Mouse (Mus musculus): ENCODE measurements around the gene Zfp580.
A peak's percentile ranks its signal among the peaks of the same experiment; 100 is the strongest.

The Zfp580 gene

DNA sequence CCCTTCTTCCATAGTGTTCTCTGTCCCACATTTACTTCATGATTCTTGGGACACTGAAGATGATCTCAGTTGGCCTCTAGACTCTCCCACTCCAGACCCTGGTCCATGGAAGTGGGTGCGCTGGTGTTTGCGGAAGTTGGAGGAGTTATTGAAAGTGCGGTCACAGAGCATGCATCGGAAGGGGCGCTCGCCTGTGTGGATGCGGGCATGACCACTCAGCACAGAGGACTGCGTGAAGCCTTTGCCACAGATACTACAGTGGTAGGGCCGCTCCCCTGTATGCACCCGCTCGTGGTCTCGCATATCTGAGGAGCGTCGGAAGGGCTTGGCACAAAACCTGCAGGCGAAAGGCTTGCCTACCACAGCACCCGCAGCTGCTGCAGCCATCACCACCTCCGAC, 15.7 kb upstream of the Zfp580 start:
- no peak for DNase-seq (ENCODE audit: low spot score in 2 of 2)

DNA sequence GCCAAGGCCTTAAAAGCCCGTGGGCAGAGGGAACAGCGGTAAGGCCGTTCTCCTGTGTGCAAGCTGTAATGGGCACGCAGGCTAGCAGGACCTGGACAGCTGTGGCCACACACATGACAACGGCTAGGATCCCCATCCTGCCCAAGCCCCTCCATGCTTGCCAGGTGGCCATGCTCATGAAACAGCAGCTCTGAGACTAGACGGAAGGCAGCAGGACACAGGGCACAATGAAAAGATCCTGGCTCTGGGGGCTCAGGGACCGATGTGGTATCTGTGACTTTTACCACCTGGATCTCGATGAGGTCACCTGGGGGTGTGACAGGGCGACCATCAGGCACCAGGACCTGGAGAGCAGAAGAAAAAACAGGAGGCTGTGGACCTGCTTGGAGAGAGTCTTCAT, 15.2 kb upstream of the Zfp580 start:
- no peak for DNase-seq (ENCODE audit: low spot score in 2 of 2)

DNA sequence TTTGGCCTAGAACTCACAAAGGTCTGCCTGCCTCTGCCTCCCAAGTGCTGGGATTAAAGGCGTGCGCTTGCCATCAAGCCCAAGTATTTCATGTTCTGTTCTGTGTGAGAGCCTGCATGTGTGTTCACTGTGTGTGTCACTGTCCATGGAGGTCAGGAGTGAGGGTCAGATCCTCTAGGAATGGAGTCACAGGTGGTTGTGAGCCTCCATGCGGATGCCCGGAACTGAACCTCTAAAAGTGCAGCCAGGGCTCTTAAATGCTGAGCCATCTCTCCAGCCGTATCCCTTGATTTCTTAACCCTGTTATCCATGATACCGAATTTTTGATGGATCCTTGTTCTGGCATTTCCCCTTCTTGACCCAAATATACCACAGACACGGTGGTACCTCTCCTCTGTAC, 14.3 kb upstream of the Zfp580 start:
- no peak for DNase-seq (ENCODE audit: low spot score in 2 of 2)

DNA sequence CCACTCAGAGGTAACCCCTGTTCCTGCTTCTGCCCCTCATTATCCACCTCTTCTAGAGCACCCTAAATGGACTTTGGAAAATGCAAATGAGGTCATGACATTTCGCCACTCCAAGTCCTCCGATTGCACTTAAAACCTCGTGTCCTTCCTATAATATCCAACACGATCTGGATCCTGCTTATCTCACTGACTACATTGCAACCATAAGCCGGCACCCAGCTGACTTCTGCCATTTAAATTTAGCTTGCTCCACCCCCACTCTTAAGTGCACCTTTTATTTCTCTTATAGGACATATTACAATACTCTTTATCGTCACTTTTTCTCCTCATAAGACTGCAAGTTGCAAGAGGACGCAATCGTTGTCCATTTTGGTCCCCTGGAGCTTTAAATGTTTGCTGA, 13.9 kb upstream of the Zfp580 start:
- no peak for DNase-seq (ENCODE audit: low spot score in 2 of 2)

DNA sequence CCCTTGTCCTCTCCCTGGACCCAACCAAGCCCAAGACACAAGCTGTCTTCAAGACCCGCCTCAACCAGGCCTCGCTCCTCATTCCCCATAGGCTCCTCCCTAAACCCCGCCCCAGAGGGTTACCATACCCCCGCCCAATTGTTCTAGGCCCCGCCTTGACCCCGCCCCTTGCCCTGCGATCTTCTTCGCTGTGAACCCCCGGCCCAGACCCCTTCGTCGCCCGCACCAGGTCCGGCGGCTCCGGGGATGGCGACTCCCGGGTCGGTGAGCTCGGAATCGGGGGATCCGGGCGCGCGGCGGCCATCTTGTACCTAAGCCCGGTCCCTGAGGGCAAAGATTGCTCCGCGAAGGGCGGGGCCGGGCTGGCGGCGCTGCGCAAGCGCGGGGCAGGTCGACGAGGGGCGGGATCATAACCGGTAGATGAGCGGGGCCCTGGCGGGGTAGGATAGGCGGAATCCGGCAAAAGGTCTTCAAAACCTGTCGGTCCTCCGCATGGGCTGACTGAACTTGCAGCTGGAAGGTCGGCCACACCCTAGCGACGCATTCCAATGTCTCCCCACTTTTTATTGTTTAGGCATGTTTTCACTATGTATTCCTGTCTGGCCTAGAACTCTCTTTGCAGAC, 13.1 kb upstream of the Zfp580 start, which contains the start of gene Zfp784:
Zfp784 (minus strand) TSS at position 338 of the 624 bp plus-strand sequence.
- peak; percentile 91 to 95 for DNase-seq (ENCODE audit: low spot score in 2 of 2)

DNA sequence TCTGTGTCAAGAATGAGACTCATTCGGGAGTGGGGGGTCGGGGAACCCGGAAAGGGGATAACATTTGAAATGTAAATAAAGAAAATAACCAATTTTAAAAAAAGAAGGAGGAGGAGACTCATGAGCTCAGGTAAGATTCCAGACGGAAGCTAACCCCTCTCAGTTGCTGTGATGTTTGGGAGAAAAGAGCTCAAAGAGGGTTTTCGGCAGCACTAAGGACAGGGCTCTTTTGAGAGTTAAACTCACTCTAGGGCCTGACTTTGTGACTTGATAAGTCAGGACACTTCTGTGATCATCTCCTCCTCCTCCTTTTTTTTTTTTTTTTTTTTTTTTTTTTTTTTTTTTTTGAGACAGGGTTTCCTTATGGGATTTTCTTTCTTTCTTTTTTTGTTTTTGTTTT, 12.4 kb upstream of the Zfp580 start:
- DNase-seq (ENCODE audit: low spot score in 2 of 2), result no peak

DNA sequence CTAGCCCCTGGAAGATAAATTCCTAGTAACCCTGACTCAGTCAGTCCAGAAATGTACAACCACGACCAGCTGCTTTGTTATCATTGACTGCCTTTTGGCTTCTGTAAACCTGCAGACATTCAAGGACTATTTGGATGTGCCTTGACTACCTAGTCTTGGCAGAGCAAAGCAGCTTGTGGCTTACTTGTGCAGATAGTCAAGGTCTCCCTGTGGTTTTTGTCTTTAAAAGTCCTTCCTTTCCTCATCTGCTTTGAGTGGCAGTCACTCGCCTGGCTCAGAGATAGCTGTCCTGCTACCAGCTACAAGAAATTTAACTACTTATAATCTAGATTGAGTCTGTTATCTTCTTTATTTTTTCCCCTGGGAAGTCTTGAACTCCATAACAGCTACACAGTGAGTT, 6.4 kb upstream of the Zfp580 start:
- DNase-seq (ENCODE audit: low spot score in 2 of 2), result no peak

DNA sequence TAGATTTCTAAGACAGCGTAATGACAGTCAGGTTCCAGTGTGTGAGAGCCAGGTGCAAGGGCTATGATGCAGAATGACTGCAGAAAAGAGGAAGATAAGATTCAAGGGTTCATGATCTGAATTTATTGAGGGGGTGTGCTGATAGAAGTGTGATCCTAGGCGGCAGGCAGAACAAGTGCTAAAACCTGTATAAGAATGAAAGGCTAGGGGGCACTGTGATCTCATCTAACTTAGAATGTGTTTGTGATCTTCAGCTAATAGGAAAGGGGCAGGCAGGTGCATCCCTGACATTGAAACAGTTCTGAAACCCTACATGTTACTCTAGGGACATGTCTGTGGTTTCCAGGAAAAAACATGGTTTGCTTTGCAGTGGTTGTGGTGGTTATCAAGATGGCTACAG, 5.2 kb upstream of the Zfp580 start:
- DNase-seq (ENCODE audit: low spot score in 2 of 2), result no peak

DNA sequence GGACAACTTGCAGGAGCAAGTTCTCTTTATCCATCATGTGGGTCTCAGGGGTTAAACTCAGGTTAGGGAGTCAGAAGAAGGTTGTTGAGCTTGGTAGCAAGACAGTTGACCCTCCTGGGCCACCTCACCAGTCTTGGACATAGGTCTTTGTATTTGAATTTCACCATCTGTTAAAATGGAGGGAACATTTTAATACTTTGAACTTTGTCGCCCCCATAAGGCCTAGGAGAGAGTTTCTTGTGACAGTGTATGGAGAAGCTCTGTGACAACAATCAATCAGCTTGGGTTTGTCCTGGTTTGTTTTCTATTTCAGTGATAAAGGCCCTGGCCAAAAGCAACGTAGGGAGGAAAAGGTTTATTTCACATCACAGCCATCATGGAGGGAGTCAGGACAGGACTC, 4.0 kb upstream of the Zfp580 start:
- no peak for DNase-seq (ENCODE audit: low spot score in 2 of 2)

DNA sequence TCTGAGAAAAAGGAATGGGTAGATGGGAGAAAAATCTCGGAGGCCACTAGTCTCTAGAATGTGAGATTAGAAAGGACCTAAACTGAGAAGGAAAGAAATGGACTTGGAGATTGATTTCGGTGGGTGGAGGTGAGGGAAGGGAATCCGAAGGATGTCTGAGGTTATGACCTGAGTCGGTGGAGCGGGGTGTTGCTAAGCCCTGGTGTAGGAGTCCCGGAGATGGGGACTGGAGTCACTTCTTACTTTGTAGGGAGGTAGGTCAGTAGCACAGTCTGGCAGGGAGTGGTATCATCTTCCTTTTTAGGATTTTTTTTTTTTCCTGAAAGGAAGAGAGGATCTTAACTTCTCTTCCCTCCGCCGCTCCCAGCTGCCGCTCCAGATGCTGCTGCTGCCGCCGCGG, 1.1 kb downstream of the Zfp580 start:
- no peak for DNase-seq (ENCODE audit: low spot score in 2 of 2)

DNA sequence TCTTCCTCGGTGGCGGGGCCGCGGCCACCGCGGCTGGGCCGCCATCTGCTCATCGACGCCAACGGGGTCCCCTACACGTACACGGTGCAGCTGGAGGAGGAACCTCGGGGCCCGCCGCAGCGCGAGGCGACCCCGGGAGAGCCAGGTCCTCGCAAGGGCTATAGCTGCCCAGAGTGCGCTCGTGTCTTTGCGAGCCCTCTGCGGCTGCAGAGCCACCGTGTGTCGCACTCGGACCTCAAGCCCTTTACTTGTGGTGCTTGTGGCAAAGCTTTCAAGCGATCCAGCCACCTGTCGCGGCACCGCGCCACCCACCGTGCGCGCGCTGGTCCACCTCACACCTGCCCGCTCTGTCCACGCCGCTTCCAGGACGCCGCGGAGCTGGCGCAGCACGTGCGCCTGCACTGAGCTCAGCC, 1.6 kb downstream of the Zfp580 start:
- peak in 1 of 2 experiments; percentile 28 for DNase-seq (ENCODE audit: low spot score in 2 of 2)

DNA sequence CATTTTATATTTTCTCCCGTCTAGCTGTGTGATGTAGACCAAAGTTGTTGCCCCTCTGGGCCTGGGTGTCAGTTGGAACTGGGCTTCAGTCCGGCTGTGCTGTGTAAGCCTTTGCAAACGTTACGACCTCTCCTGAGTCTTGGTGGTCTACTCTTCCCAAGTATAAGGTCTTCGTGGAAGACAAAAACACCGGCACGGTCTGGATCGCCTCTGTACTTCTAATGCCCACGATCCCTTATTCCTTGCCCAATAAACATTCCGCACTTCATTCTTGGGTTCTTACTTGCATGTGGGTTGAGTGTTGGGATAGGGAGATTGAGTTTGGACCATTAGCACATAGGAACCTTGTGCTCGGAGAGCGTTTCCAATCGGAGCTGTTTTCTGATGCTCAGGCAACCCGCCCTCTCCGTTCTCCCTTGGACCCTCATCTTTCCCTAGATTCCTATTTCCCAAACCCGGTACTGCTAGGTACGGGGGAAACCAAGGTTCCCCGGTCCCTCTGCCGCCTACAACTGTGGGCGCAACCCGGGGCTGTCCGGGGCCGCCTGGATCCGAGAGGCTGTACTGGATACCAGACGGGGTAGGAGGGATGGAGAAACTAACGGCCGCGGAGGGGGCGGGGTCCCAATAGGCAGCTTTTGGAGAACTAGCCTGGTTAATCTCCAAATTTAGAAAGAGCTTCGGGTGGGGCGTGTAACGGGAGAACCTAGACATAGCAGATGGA, 2.3 kb downstream of the Zfp580 start:
- peak; percentile 51 to 56 for DNase-seq (ENCODE audit: low spot score in 2 of 2)

DNA sequence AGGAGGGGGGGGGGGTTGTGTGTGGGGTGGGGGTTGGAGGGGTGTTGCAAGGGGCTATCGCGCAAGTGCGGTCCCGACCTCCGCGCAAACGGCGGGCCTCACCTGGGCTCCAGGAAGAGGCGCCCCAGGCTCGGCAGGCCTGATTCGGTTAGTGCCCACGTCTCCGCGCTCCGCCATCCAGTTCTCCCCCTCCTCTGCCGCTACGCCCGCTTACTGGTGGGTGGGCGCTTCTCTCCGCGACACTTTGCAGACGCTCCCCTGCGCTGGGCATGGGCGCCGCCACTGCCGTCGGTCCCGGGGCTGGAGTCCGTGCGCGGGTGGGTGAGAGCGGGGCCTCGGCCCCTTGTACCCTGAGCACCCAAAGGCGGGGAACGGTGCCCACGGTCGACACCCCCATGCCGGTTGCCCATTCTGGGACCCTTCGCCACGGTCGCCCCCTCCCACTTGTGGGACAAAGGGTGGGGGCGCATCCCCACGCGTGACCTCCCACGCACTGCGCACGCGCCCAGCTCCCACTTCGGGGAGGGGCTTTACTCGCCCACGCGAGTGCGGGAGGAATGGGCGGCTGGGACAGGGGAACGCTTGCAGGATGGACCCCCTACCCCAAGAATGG, 5.4 kb downstream of the Zfp580 start:
- DNase-seq (ENCODE audit: low spot score in 2 of 2), result peak; percentile 52 to 68

DNA sequence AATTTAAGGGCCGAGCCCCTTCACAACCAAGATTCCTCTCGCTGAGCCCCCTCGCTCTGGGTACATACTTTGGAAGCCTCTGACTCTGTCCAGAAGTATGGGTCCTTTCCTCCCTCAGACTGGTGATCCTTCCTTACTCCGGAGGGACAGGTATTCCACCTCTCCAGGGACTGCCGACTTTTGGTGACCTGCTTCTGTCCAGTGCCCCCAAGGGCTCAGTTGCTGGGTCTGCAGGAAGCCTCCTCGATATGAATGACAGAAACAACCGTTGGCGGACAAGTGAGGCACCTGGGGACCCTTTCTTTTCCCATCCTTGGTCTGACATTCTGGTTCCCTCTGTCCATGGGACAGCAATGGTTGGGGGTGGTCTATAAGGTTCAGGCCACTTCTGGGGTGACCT, 6.0 kb downstream of the Zfp580 start:
- no peak for DNase-seq (ENCODE audit: low spot score in 2 of 2)

DNA sequence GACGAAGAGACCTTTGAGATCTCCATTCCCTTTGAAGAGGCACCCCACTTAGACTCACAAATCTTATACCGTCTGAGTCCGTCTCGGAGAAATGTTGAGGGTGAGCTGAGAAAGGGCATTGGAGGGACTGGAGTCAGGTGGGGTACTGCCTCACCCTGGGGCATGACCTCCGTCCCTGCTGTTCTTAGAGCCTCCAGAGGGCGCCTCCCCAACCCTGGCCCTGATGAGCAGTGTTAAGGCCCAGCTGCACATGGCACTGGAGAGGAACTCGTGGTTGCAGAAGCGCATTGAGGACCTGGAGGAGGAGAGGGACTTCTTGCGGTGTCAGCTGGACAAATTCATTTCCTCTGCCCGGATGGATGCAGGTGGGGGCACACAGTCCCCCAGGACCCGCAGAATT, 6.5 kb downstream of the Zfp580 start:
- no peak for DNase-seq (ENCODE audit: low spot score in 2 of 2)

DNA sequence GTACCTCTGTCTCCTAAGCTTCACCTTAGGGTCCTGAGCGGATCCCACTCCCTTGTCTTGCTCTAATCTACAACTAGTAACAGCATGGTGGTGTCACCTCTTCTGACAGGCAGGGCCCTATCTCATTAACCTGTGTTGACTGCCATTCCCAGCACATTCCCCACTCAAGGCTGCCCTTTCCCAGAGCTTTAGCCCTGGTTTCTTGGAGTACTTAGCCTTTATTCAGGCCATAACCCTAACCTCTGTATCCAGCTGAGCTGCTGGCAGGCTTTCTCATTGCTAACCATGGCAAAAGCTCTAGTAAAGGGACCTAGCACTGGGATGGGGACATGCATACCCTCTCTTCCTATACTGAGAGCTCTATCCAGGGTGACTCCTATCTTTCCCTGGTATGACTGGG, 7.3 kb downstream of the Zfp580 start:
- no peak for DNase-seq (ENCODE audit: low spot score in 2 of 2)

DNA sequence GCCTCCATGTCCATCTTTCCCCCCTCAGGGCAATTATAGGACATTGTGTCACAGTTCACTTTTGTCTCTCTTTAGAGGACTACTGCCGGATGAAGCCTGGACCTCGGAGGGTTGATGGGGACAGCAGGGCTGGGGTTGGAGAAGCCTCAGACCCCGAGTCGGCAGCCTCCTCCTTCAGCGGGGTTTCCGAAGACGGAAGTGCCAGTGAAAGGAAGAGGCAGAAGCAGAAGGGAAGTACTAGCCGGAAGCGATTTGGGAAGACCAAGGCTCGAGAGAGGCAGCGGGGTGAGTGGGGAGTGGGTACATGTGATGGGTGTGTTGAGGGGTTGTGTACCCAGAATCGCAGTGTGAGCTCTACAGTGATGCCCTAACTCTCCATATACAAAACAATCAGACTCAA, 8.1 kb downstream of the Zfp580 start:
- no peak for DNase-seq (ENCODE audit: low spot score in 2 of 2)

DNA sequence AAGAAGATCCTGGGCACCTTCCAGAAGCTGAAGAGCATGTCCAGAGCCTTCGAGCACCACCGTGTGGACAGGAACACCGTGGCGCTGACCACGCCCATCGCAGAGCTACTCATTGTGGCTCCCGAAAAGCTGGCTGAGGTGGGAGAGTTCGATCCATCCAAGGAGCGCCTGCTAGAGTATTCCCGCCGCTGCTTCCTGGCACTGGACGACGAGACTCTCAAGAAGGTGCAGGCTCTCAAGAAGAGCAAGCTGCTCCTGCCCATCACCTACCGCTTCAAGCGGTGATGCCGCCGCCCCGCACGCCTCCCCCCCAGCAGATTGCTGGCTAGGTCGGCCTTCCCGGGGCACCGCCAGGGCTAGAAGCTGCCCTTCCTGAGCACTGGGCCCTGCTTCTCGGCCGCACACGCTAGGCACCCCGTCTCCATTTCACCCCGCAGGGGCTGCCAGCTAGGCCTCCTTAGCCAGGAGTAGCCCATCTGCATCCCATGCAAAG, 8.9 kb downstream of the Zfp580 start:
- peak; percentile 66 to 74 for DNase-seq (ENCODE audit: low spot score in 2 of 2)

DNA sequence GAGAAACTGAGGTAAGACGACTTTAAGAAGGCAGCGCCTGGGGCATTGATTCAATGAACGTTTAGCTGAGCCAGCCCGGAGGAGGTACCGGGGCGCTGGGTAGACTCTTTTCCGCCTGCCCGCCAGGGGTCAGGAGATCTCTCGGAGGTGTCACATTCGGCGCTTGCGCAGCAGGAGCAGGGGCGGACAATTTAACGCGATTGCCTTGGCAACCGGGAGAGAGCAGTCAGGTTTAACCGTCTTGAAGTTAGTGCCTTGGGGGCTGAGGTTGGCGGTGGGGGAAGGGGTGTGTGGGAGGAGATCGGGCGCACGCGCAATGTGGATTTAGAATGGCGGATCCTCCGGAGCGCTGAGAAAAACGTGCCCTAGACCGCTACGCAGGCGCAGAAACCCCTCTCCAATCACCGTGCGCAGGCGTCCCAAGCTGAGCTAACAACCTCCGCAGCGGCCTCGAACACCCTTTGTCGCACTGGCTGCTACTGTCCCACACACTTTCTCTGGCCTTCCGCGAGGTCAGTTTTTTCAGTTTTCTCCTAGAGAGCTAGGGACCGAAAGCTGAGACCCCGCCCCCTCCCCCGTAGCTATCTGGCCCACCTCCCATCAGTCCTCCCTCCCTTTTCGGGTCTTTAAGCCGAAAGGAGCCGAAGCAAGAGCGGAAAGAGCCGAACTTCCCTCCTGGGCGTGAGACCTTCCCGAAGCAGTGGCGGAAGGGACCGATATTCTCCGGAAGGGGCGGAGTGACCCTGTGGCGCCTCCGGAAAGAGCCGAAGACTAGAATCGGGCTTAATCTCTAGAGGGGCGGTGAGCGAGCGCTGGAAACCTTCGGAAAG, 9.8 kb downstream of the Zfp580 start:
- peak; percentile 99 for DNase-seq (ENCODE audit: low spot score in 2 of 2)

DNA sequence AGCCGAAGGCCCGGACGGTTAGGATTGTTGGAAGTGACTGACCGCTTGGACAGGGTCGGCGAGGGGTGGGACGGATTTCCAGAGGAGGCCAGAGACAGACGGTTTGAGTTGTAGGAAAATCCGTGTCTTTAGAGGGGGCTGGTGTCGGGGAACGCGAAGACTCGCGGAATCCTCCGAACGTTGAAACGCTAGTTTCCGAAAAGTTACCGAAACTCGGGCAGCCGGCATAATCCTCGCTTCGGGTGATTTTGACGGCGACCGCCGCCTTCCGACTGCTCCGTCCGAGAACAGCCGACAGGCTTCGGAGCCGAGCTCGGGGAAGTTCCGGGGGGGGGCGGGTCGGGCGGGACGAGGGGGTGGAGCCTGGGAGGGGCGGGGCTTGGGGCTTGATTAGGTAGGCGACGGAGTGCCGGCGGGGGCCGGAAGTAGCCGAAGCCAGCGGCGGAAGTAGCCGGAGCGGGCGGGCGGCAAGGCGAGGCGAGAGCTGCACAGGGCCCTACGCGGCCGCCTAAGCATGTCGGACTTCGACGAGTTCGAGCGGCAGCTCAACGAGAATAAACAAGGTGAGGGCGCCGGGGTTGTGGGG, 10.5 kb downstream of the Zfp580 start, which contains the start of gene U2af2:
U2af2 (plus strand) TSS at position 370 of the 586 bp plus-strand sequence.
- peak; percentile 90 to 91 for DNase-seq (ENCODE audit: low spot score in 2 of 2)

DNA sequence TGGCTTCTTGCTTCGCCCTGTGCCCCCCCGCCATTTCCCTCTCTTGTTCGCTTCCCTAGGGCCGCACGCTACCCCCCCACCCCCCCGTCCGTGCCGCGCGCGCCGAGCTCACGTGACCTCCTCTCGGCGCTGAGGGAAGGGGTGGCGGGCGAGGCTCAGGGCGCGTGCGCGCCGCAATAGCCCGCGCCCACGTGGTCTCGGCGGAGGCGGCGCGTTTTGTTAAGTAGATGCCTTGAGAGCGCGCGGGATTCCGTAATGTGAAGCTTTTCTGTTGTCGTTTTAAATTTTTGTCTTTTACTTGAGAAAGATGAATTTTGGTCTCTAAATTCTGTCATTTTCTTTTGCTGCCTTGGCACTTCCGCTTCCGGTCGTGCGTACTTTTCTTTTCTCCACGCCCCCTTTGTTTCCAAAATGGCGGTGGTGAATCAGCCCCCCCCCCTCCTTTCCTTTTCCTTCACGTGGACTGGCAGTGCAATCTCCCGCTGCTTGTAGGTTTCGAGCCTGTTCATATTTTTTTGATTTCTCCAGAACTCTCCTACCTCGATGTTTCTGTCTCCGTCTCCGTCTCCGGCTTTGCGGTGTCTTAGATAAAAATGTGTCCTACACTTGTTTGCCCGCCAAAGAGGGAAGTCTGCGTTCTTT, 11.1 kb downstream of the Zfp580 start:
- no peak for DNase-seq (ENCODE audit: low spot score in 2 of 2)

Measured in frontal cortex, postnatal 36 days (tissue).